Mouse (Mus musculus): ENCODE results near the gene Tmem132d. TPM values are rescaled to one million over a fixed set of nuclear protein-coding genes. Genes with fewer than 3 reads are reported as not detected.
A peak's percentile ranks its signal among the peaks of the same experiment; 100 is the strongest.
"Not testable (repeated sequence)": the region's sequence is repeated elsewhere in the genome, so short reads cannot be mapped to it uniquely, and the experiment has no call there.

Tmem132d gene
- polyA plus RNA-seq, 1 experiment from 2014 or later, result not detected

GRCm38 (mm10) chr5:127781221-127781620 lies 651.7 kb downstream of the Tmem132d start:
- DNase-seq (ENCODE audit: low spot score) (no peak), ATAC-seq (replicated peaks; ENCODE audit: low FRiP score) (no peak)
- Histone ChIP-seq H3K4me2 (no peak overlapping the region), H3K4me3 (ENCODE audit: low read depth, low read length) (no peak overlapping the region), H3K27me3 (replicated peaks; ENCODE audit: control insufficient read depth, insufficient read depth, low read length) (no peaks in the 10 kb centered on the region), H3K27ac (ENCODE audit: low read depth, low read length) (no peak overlapping the region), H3K36me3 (ENCODE audit: control insufficient read depth, insufficient read depth, low read length) (no peaks in the 10 kb centered on the region), H3K9me3 (ENCODE audit: control insufficient read depth, low read length) (peaks cover 11% of the 10 kb centered on the region), H3K9ac (ENCODE audit: low read depth, low read length) (no peak overlapping the region), H3K4me1 (replicated peaks; ENCODE audit: control insufficient read depth, insufficient read depth, low read length) (no peaks in the 10 kb centered on the region)
- WGBS, result 58% methylated on average over 5 of the region's 5 CpGs

GRCm38 (mm10) chr5:127775749-127776148 lies 657.1 kb downstream of the Tmem132d start:
- H3K4me3 ChIP-seq (ENCODE audit: low read depth, low read length), result no peak overlapping the region
- DNase-seq (ENCODE audit: low spot score) (no peak), ATAC-seq (replicated peaks; ENCODE audit: low FRiP score) (no peak)
- H3K27ac ChIP-seq (ENCODE audit: low read depth, low read length), result no peak overlapping the region
- H3K36me3 ChIP-seq (ENCODE audit: control insufficient read depth, insufficient read depth, low read length), result no peaks in the 10 kb centered on the region
- no peaks in the 10 kb centered on the region for H3K4me1 ChIP-seq (replicated peaks; ENCODE audit: control insufficient read depth, insufficient read depth, low read length)
- no peaks in the 10 kb centered on the region for H3K27me3 ChIP-seq (replicated peaks; ENCODE audit: control insufficient read depth, insufficient read depth, low read length)
- 65% methylated on average over 7 of the region's 7 CpGs for WGBS
- H3K9ac ChIP-seq (ENCODE audit: low read depth, low read length), result no peak overlapping the region
- no peaks in the 10 kb centered on the region for H3K9me3 ChIP-seq (ENCODE audit: control insufficient read depth, low read length)
- no peak overlapping the region for H3K4me2 ChIP-seq

- no peak overlapping the region for H3K9ac ChIP-seq (ENCODE audit: low read depth, low read length)
- no peak for DNase-seq (ENCODE audit: low spot score)
- no peak overlapping the region for H3K4me3 ChIP-seq (ENCODE audit: low read depth, low read length)
- H3K36me3 ChIP-seq (ENCODE audit: control insufficient read depth, insufficient read depth, low read length), result no peaks in the 10 kb centered on the region
- WGBS, result 74% methylated on average over 4 of the region's 4 CpGs
- H3K9me3 ChIP-seq (ENCODE audit: control insufficient read depth, low read length), result no peaks in the 10 kb centered on the region
- H3K27ac ChIP-seq (ENCODE audit: low read depth, low read length), result no peak overlapping the region
- H3K4me2 ChIP-seq, result no peak overlapping the region
- no peaks in the 10 kb centered on the region for H3K4me1 ChIP-seq (replicated peaks; ENCODE audit: control insufficient read depth, insufficient read depth, low read length)
- no peaks in the 10 kb centered on the region for H3K27me3 ChIP-seq (replicated peaks; ENCODE audit: control insufficient read depth, insufficient read depth, low read length)
- ATAC-seq (replicated peaks; ENCODE audit: low FRiP score), result no peak
Measured at GRCm38 (mm10) chr5:127758576-127758975, 674.3 kb downstream of the Tmem132d start.

GRCm38 (mm10) chr5:127756671-127757423 lies 676.0 kb downstream of the Tmem132d start:
- Histone ChIP-seq H3K27me3 (replicated peaks; ENCODE audit: control insufficient read depth, insufficient read depth, low read length) (no peaks in the 10 kb centered on the region), H3K4me1 (replicated peaks; ENCODE audit: control insufficient read depth, insufficient read depth, low read length) (no peaks in the 10 kb centered on the region), H3K9me3 (ENCODE audit: control insufficient read depth, low read length) (no peaks in the 10 kb centered on the region), H3K4me3 (ENCODE audit: low read depth, low read length) (no peak overlapping the region), H3K36me3 (ENCODE audit: control insufficient read depth, insufficient read depth, low read length) (no peaks in the 10 kb centered on the region), H3K27ac (ENCODE audit: low read depth, low read length) (no peak overlapping the region), H3K4me2 (no peak overlapping the region), H3K9ac (ENCODE audit: low read depth, low read length) (no peak overlapping the region)
- ATAC-seq (replicated peaks; ENCODE audit: low FRiP score) (no peak), DNase-seq (ENCODE audit: low spot score) (no peak)
- WGBS, result 68% methylated on average over 4 of the region's 4 CpGs

GRCm38 (mm10) chr5:127756011-127756410 lies 676.9 kb downstream of the Tmem132d start:
- ATAC-seq (replicated peaks; ENCODE audit: low FRiP score), result no peak
- Histone ChIP-seq H3K9ac (ENCODE audit: low read depth, low read length) (no peak overlapping the region), H3K4me2 (no peak overlapping the region), H3K36me3 (ENCODE audit: control insufficient read depth, insufficient read depth, low read length) (no peaks in the 10 kb centered on the region), H3K4me3 (ENCODE audit: low read depth, low read length) (no peak overlapping the region), H3K27ac (ENCODE audit: low read depth, low read length) (no peak overlapping the region), H3K4me1 (replicated peaks; ENCODE audit: control insufficient read depth, insufficient read depth, low read length) (no peaks in the 10 kb centered on the region), H3K27me3 (replicated peaks; ENCODE audit: control insufficient read depth, insufficient read depth, low read length) (no peaks in the 10 kb centered on the region), H3K9me3 (ENCODE audit: control insufficient read depth, low read length) (no peaks in the 10 kb centered on the region)
- DNase-seq (ENCODE audit: low spot score), result no peak
- WGBS, result 77% methylated on average over 3 of the region's 3 CpGs

- no peaks in the 10 kb centered on the region for H3K27me3 ChIP-seq (replicated peaks; ENCODE audit: control insufficient read depth, insufficient read depth, low read length)
- no peaks in the 10 kb centered on the region for H3K9me3 ChIP-seq (ENCODE audit: control insufficient read depth, low read length)
- H3K36me3 ChIP-seq (ENCODE audit: control insufficient read depth, insufficient read depth, low read length), result no peaks in the 10 kb centered on the region
- H3K4me2 ChIP-seq, result no peak overlapping the region
- H3K9ac ChIP-seq (ENCODE audit: low read depth, low read length), result no peak overlapping the region
- DNase-seq (ENCODE audit: low spot score), result no peak
- ATAC-seq (replicated peaks; ENCODE audit: low FRiP score), result no peak
- H3K4me3 ChIP-seq (ENCODE audit: low read depth, low read length), result no peak overlapping the region
- H3K27ac ChIP-seq (ENCODE audit: low read depth, low read length), result no peak overlapping the region
- H3K4me1 ChIP-seq (replicated peaks; ENCODE audit: control insufficient read depth, insufficient read depth, low read length), result no peaks in the 10 kb centered on the region
- 79% methylated on average over 4 of the region's 4 CpGs for WGBS
Measured at GRCm38 (mm10) chr5:127755594-127755993, 677.3 kb downstream of the Tmem132d start.

DNA sequence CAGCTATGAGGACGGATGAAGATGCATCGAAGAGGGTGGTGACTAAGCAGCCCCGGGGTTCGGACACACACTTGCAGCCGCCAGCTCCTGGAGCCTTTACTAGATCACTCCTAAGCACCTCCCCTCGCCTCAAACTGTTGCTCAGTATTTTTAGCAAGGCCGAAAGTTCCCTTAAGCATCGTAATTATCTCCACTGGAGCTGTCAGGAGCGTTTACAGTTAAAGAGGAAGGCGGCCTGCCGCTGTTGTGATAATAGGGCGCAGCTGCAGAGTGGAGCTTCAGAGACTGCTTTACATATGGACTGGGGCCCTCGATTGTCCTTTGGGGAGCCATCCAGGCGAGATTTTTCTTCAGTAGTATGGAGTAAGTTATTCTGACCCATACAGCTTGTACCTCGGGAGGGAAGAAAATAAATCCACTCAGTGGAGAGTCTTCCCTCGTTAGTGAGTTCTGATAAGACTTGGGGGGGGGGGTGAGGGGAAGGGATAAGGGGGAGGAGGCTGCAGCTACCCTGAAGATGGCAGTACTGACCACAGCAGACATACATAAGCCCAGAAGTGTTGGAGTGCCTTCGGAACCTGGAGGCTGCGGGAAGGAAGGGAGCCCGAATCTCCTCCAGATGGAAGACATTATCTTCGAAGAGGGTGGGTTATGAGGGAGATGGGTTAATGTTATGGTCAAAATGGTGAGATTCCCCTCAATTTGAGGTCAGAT lies 681.5 kb downstream of the Tmem132d start:
- no peak overlapping the region for H3K4me3 ChIP-seq (ENCODE audit: low read depth, low read length)

GRCm38 (mm10) chr5:127749540-127749939 lies 683.3 kb downstream of the Tmem132d start:
- not testable (repeated sequence) for H3K4me1 ChIP-seq (replicated peaks; ENCODE audit: control insufficient read depth, insufficient read depth, low read length); H3K4me3 ChIP-seq (ENCODE audit: low read depth, low read length); H3K9me3 ChIP-seq (ENCODE audit: control insufficient read depth, low read length); H3K27ac ChIP-seq (ENCODE audit: low read depth, low read length); H3K9ac ChIP-seq (ENCODE audit: low read depth, low read length); DNase-seq (ENCODE audit: low spot score); H3K4me2 ChIP-seq; ATAC-seq (replicated peaks; ENCODE audit: low FRiP score); H3K27me3 ChIP-seq (replicated peaks; ENCODE audit: control insufficient read depth, insufficient read depth, low read length); H3K36me3 ChIP-seq (ENCODE audit: control insufficient read depth, insufficient read depth, low read length)
- 83% methylated on average over 3 of the region's 3 CpGs for WGBS

More for the DNA sequence above, 681.5 kb downstream of the Tmem132d start:
- no peaks in the 10 kb centered on the region for H3K9me3 ChIP-seq (ENCODE audit: control insufficient read depth, low read length)
- 22% methylated on average over 20 of the region's 20 CpGs for whole genome bisulfite sequencing
- H3K9ac ChIP-seq (ENCODE audit: low read depth, low read length), result no peak overlapping the region
- DNase-seq (ENCODE audit: low spot score), result peak; percentile 31
- no peaks in the 10 kb centered on the region for H3K4me1 ChIP-seq (replicated peaks; ENCODE audit: control insufficient read depth, insufficient read depth, low read length)
- no peak overlapping the region for H3K4me2 ChIP-seq
- no peak overlapping the region for H3K27ac ChIP-seq (ENCODE audit: low read depth, low read length)
- no peak for ATAC-seq (replicated peaks; ENCODE audit: low FRiP score)
- H3K27me3 ChIP-seq (replicated peaks; ENCODE audit: control insufficient read depth, insufficient read depth, low read length), result no peaks in the 10 kb centered on the region
- H3K36me3 ChIP-seq (ENCODE audit: control insufficient read depth, insufficient read depth, low read length), result no peaks in the 10 kb centered on the region

- ATAC-seq (replicated peaks; ENCODE audit: low FRiP score), result no peak
- no peak for DNase-seq (ENCODE audit: low spot score)
- Histone ChIP-seq H3K36me3 (ENCODE audit: control insufficient read depth, insufficient read depth, low read length) (no peaks in the 10 kb centered on the region), H3K4me1 (replicated peaks; ENCODE audit: control insufficient read depth, insufficient read depth, low read length) (no peaks in the 10 kb centered on the region), H3K27me3 (replicated peaks; ENCODE audit: control insufficient read depth, insufficient read depth, low read length) (no peaks in the 10 kb centered on the region), H3K9ac (ENCODE audit: low read depth, low read length) (no peak overlapping the region), H3K4me3 (ENCODE audit: low read depth, low read length) (no peak overlapping the region), H3K4me2 (no peak overlapping the region), H3K9me3 (ENCODE audit: control insufficient read depth, low read length) (no peaks in the 10 kb centered on the region), H3K27ac (ENCODE audit: low read depth, low read length) (no peak overlapping the region)
- 90% methylated on average over 16 of the region's 16 CpGs for WGBS
Measured at GRCm38 (mm10) chr5:127741331-127741730, 691.5 kb downstream of the Tmem132d start.
